Mouse (Mus musculus) right cerebral cortex, postnatal 14 days (tissue): ENCODE results near the gene Slc25a20.
"Not testable (repeated sequence)": the region's sequence is repeated elsewhere in the genome, so short reads cannot be mapped to it uniquely, and the experiment has no call there.

Source experiments
- DNase-seq: peaks from one replicate; pipeline ENCODE4 v3.0.0; 2022

Slc25a20 gene

GRCm38 (mm10) chr9:108661677-108662612, at the start of gene Slc25a20:
Gene Slc25a20, plus strand, starts transcription at chr9:108662088.
- peak; percentile 57 for DNase-seq

- DNase-seq: no peak
Measured at GRCm38 (mm10) chr9:108617301-108617700, 44.6 kb upstream of the Slc25a20 start.

- DNase-seq: no peak
Measured at GRCm38 (mm10) chr9:108626498-108626897, 35.4 kb upstream of the Slc25a20 start.

- DNase-seq: no peak
Measured at GRCm38 (mm10) chr9:108628141-108628540, 33.7 kb upstream of the Slc25a20 start.

- DNase-seq: no peak
Measured at GRCm38 (mm10) chr9:108630683-108631082, 31.2 kb upstream of the Slc25a20 start.

GRCm38 (mm10) chr9:108631631-108632256, 30.1 kb upstream of the Slc25a20 start:
- no peak for DNase-seq

- no peak for DNase-seq
Measured at GRCm38 (mm10) chr9:108632375-108632774, 29.5 kb upstream of the Slc25a20 start.

- no peak for DNase-seq
Measured at GRCm38 (mm10) chr9:108633846-108634245, 28.0 kb upstream of the Slc25a20 start.

- DNase-seq: no peak
Measured at GRCm38 (mm10) chr9:108635415-108635814, 26.5 kb upstream of the Slc25a20 start.

GRCm38 (mm10) chr9:108639825-108640224, 22.1 kb upstream of the Slc25a20 start:
- DNase-seq: no peak

GRCm38 (mm10) chr9:108648166-108648565, 13.7 kb upstream of the Slc25a20 start:
- no peak for DNase-seq

- DNase-seq: peak; percentile 92
Measured at GRCm38 (mm10) chr9:108648611-108649560, 13.0 kb upstream of the Slc25a20 start, which contains the start of gene Arih2. Gene Arih2, minus strand, starts transcription at chr9:108649386.

- DNase-seq: peak; percentile 9
Measured at GRCm38 (mm10) chr9:108649561-108650440, 12.1 kb upstream of the Slc25a20 start.

- DNase-seq: no peak
Measured at GRCm38 (mm10) chr9:108654566-108655464, 7.1 kb upstream of the Slc25a20 start.

- DNase-seq: not testable (repeated sequence)
Measured at GRCm38 (mm10) chr9:108655865-108656264, 6.0 kb upstream of the Slc25a20 start.

- DNase-seq: no peak
Measured at GRCm38 (mm10) chr9:108662660-108663059, 772 bp downstream of the Slc25a20 start.

- peak; percentile 16 for DNase-seq
Measured at GRCm38 (mm10) chr9:108669875-108670274, 8.0 kb downstream of the Slc25a20 start.

- DNase-seq: peak; percentile 23
Measured at GRCm38 (mm10) chr9:108673151-108673550, 11.3 kb downstream of the Slc25a20 start.

- DNase-seq: no peak
Measured at GRCm38 (mm10) chr9:108680026-108680425, 18.1 kb downstream of the Slc25a20 start.

GRCm38 (mm10) chr9:108686475-108686887, 24.6 kb downstream of the Slc25a20 start:
- no peak for DNase-seq

GRCm38 (mm10) chr9:108687181-108687580, 25.3 kb downstream of the Slc25a20 start:
- no peak for DNase-seq
